Mouse (Mus musculus): ENCODE results near the gene Ccdc159.

DNA sequence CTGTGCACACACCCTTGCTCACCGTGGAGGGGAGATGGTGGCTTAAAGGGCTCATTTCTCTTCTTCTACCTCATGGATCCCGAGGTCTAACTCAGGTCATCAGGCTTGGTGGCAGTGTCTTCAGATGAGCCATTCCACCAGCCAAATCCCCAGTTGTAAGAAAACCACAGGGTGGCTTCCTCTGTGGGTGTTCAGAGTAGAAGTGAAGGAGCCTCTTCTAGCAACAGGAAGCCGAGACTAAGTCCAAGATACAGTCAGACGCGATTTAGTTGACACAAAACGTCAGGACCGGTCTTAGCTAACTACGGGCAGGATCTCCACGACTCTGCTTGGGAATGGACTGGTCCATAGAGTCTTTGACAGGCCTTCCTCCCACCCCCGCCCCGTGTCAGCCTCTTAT lies 19.1 kb upstream of the Ccdc159 start:
- TF ChIP-seq CTCF (conservative IDR thresholded peaks at IDR 0.05; ENCODE audit: insufficient read depth, insufficient read length, low read depth, low read length) (no peak), POLR2A (IDR thresholded peaks at IDR 0.05; ENCODE audit: low read depth, low read length) (no peak)

All from kidney, adult 2 months (tissue).